Mouse (Mus musculus) cerebellum, adult 2 months (tissue): Measurements from ENCODE around the gene Maged1. TPM values are rescaled to one million over a fixed set of nuclear protein-coding genes. Genes with fewer than 3 reads are reported as not detected.
A peak's percentile ranks its signal among the peaks of the same experiment; 100 is the strongest.

Experiments
- DNase-seq, 2 experiments: peaks; one replicate each; pipeline ENCODE4 v3.0.0; 2021
- H3K27ac ChIP-seq: fragments of 200-500 bp; 2 replicates; pipeline ENCODE4 v1.5.1; 2012; ENCODE audit warnings: low read length, control low read depth, inconsistent platforms; ENCODE audit not compliant: insufficient read depth
- H3K27me3 ChIP-seq: fragments of 200-500 bp; 2 replicates; pipeline ENCODE4 v1.6.1; 2012; ENCODE audit warnings: inconsistent platforms, mild to moderate bottlenecking, low read length, moderate library complexity; ENCODE audit not compliant: control insufficient read depth, insufficient read depth
- H3K4me1 ChIP-seq: fragments of 200-500 bp; 2 replicates; pipeline ENCODE4 v1.6.1; 2011; ENCODE audit warnings: low read length; ENCODE audit not compliant: control insufficient read depth, insufficient read depth
- H3K4me3 ChIP-seq: fragments of 200-500 bp; replicated peaks from 2 replicates; pipeline ENCODE3; 2011; ENCODE audit warnings: mild to moderate bottlenecking, low read depth, low read length, control low read depth; ENCODE audit not compliant: insufficient read depth
- CTCF ChIP-seq: fragments of 200-500 bp; IDR thresholded peaks from 2 replicates; pipeline ENCODE4 v1.5.1; 2011; ENCODE audit warnings: low read depth, mild to moderate bottlenecking, control low read depth, low read length, moderate library complexity, borderline replicate concordance; ENCODE audit not compliant: insufficient read depth
- POLR2A ChIP-seq: fragments of 200-500 bp; IDR thresholded peaks from 2 replicates; pipeline ENCODE4 v1.6.1; 2011; ENCODE audit warnings: low read length, control low read depth, borderline replicate concordance; ENCODE audit not compliant: insufficient read depth
- WGBS: fragments of 180-500 bp; shearing (Covaris S2); methylation state at CpG from one replicate; pipeline ENCODE4 v1.1.7; 2018; 5-methylcytosine and 5-hydroxymethylcytosine counted together
- polyA plus RNA-seq: library from polyadenylated mRNA; depleted of rRNA; stranded (reverse); fragments of >200 nt; gene quantifications from 2 replicates; pipeline ENCODE4 v1.2.3, GENCODE M21; 2012; rRNA removed

Maged1 gene
- polyA plus RNA-seq = 430 and 476 TPM in 2 replicates

DNA sequence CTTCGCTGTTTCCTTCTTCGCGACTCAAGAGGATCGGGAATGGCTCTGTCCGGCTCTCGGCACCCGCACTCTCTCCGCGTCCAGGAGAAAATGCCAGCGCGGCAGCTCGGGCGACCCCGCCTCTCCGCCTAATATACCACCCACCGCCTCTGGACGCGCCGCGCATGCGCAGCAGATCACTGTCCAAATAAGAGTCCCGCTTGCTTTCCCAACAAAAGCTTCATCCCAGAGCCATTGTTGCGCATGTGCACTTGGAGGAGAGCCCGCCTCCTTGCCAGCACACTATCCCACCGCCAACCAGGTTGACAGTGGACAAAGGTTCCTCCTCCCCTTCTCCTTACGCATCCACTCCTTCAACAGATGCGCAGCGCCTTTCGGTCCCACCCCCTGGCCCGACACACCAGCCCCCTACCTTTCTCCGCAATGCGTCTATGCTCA, at the start of gene Maged1:
Gene Maged1, minus strand, starts transcription at position 226 of the 438 bp plus-strand sequence.
- Histone ChIP-seq H3K4me1 (no peaks in the 10 kb centered on the region), H3K4me3 (peak within 1 kb of the TSS; percentile 97), H3K27ac (peak within 1 kb of the TSS; percentile 94), H3K27me3 (no peaks in the 10 kb centered on the region)
- TF ChIP-seq CTCF (no peak), POLR2A (peak; percentile 44; the same call in 1 of the 2 replicates)
- WGBS = 4% methylated on average over 32 of the region's 32 CpGs
- peak; percentile 91 to 96 for DNase-seq

DNA sequence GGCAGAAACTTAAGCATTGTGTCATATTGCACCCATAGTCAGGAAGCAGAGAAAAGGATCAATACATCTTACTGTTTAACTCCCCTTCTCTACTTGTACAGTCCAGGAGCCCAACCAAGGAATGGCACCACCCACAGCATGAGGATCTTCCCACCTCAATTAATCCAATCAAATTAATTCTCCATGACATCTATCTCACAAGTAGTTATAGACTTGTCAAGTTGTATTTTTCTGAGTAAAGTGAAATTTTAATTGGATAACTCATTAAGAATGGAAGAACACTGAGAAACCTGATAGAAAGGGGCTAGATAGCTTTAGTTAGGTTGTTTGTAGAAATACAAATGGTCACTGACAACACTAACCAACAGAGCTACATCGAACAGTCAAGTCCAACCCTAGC, 38.3 kb upstream of the Maged1 start:
- Histone ChIP-seq H3K4me3 (no peak overlapping the region), H3K4me1 (no peaks in the 10 kb centered on the region), H3K27ac (no peak overlapping the region), H3K27me3 (no peaks in the 10 kb centered on the region)
- DNase-seq = no peak
- WGBS = 87% methylated on average over 1 of the region's 1 CpGs
- no peak for TF ChIP-seq CTCF
- no peak for TF ChIP-seq POLR2A

- no peaks in the 10 kb centered on the region for H3K4me1 ChIP-seq
- H3K27me3 ChIP-seq = no peaks in the 10 kb centered on the region
- no peak overlapping the region for H3K4me3 ChIP-seq
- TF ChIP-seq POLR2A (no peak), CTCF (no peak)
- no peak for DNase-seq
- WGBS = 69% methylated on average over 2 of the region's 2 CpGs
- no peak overlapping the region for H3K27ac ChIP-seq
Observed at GRCm38 (mm10) chrX:94564694-94565093, 22.8 kb upstream of the Maged1 start.

- Histone ChIP-seq H3K4me1 (no peaks in the 10 kb centered on the region), H3K4me3 (no peak overlapping the region), H3K27ac (no peak overlapping the region), H3K27me3 (no peaks in the 10 kb centered on the region)
- TF ChIP-seq POLR2A (no peak), CTCF (no peak)
- WGBS = 41% methylated on average over 5 of the region's 5 CpGs
- DNase-seq = no peak
Observed at GRCm38 (mm10) chrX:94562392-94562791, 20.4 kb upstream of the Maged1 start.

DNA sequence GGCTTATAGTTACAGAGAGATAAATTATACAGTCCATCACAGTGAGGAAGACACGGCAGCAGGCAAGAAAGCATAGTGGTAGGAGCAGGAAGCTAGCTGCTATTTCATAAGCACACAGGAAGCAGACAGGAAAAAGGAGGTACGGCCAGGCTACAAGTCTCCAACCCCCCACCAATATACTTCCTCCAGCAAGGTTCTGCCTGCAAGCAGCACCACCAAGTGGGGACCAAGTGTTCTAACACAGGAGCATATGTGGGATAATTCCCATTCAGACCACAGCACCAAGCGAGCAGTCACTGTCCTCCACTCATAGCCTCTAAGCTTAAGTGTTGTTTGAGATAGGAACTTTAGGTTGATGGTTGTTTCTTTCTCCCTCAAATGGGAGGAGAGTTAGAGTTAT, 6.3 kb upstream of the Maged1 start:
- TF ChIP-seq POLR2A (no peak), CTCF (peak; percentile 33; the same call in 1 of the 2 replicates)
- WGBS = 39% methylated on average over 3 of the region's 3 CpGs
- no peaks in the 10 kb centered on the region for H3K4me1 ChIP-seq
- no peaks in the 10 kb centered on the region for H3K27me3 ChIP-seq
- no peak for DNase-seq
- H3K4me3 ChIP-seq = no peak overlapping the region
- no peak overlapping the region for H3K27ac ChIP-seq

- H3K27me3 ChIP-seq = no peaks in the 10 kb centered on the region
- H3K27ac ChIP-seq = no peak overlapping the region
- TF ChIP-seq POLR2A (no peak), CTCF (no peak)
- 82% methylated on average over 3 of the region's 3 CpGs for WGBS
- H3K4me1 ChIP-seq = no peaks in the 10 kb centered on the region
- no peak for DNase-seq
- no peak overlapping the region for H3K4me3 ChIP-seq
Observed at GRCm38 (mm10) chrX:94545941-94546340, 4.0 kb upstream of the Maged1 start.

GRCm38 (mm10) chrX:94544923-94545322, 3.0 kb upstream of the Maged1 start:
- 0% methylated on average over 1 of the region's 1 CpGs for WGBS
- H3K27ac ChIP-seq = no peak overlapping the region
- DNase-seq = peak in 1 of 2 experiments; percentile 8

DNA sequence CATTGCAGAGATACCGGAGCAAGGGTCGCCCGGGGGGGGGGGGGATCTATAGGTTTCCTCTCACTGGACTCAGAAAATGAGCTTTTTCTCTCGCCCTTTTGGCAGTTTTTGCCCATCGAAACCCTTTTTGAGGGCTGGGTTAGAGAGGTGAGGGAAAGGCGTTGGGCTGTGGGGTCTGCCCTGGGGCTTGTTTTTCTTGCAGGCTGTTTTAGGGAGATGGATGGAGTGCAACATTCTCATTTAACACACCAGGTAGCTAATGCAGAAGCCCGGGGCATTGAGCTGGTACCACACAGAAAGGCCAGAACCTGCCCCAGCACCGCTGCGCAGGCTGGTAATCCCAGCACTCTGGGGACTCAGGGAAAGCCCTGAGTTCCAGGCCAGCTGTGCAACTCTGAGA, 593 bp upstream of the Maged1 start:
- peak overlapping the region; percentile 42 for H3K27ac ChIP-seq
- DNase-seq = peak in 1 of 2 experiments; percentile 51
- peak overlapping the region; percentile 97 for H3K4me3 ChIP-seq
- no peak for TF ChIP-seq POLR2A
- TF ChIP-seq CTCF = no peak
- H3K27me3 ChIP-seq = no peaks in the 10 kb centered on the region
- no peaks in the 10 kb centered on the region for H3K4me1 ChIP-seq
- 16% methylated on average over 9 of the region's 9 CpGs for WGBS

More at GRCm38 (mm10) chrX:94544923-94545322, 3.0 kb upstream of the Maged1 start:
- no peaks in the 10 kb centered on the region for H3K27me3 ChIP-seq
- H3K4me3 ChIP-seq = no peak overlapping the region
- TF ChIP-seq CTCF (peak; percentile 43; the same call in 1 of the 2 replicates), POLR2A (no peak)
- no peaks in the 10 kb centered on the region for H3K4me1 ChIP-seq

DNA sequence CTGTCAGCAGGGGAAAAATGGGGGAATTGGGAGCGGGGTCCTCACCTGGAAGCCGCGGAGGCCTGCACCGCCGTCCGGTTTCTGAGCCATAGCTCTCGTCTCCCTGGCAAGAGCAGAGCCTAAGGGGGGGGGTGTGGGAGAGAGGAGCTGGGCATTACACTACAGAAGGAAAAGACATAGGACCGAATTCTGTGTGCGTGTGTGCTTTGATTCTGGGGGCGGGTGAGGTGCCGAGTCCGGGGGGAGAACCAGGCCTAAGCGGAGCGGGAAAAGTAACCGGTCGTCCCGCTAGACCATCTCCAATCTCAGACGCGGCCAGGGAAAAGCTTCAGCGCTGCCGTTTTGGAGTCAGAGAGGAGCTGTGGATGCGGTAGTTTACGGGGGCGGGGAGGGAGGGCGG, 737 bp downstream of the Maged1 start:
- no peak for TF ChIP-seq POLR2A
- no peaks in the 10 kb centered on the region for H3K4me1 ChIP-seq
- WGBS = 7% methylated on average over 25 of the region's 25 CpGs
- peak; percentile 37 to 46 for DNase-seq
- peak overlapping the region; percentile 97 for H3K4me3 ChIP-seq
- peak overlapping the region; percentile 94; the same call in 1 of the 2 replicates for H3K27ac ChIP-seq
- H3K27me3 ChIP-seq = no peaks in the 10 kb centered on the region
